8 mouse cellular contexts compared by ENCODE assay signal in the genomic region with DNA sequence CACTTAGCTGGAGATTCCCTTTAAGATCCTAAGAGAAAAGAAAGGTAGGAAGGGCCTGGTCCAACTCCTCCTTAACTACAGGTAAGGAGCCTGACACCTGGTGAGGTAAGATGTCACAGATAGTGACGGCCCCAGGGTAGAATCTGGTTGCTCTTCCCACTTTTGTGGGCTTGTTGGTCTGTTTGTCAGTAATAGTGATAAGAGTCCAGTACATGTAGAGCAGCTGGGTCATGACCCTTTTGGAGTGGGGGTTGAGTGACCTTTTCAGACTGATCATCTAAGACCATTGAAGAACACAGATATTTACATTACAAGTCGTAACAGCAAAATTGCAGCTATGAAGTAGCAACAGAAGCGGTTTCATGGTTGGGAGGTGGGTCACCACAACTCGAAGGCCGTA. TPM values are rescaled to one million over a fixed set of nuclear protein-coding genes. Genes with fewer than 3 reads are reported as not detected.
DNase-seq lines count a peak whose midpoint lies in the region; ATAC-seq lines count a peak whose summit lies in the region.

No protein-coding gene starts in this region.

- DNase-seq in heart, postnatal 14 days: no peak
- DNase-seq in embryonic facial prominence, embryonic 10.5 days (ENCODE audit: low spot score): no peak
- no peak for DNase-seq in midbrain, embryonic 14.5 days
- no peak for DNase-seq in embryo, embryonic 10.5 days (ENCODE audit: low spot score)
- no peak for DNase-seq in adrenal gland, adult 18-20 months (ENCODE audit: low spot score in 2 of 2)
- no peak for DNase-seq in urinary bladder, adult 18-20 months (ENCODE audit: low spot score in 2 of 2)

- H3K27ac ChIP-seq in heart, embryonic 16.5 days (ENCODE audit: low read length): no peak overlapping the region
- no peak overlapping the region for H3K27ac ChIP-seq in embryonic facial prominence, embryonic 10.5 days (replicated peaks)
- H3K27ac ChIP-seq in hindbrain, embryonic 16.5 days (ENCODE audit: low read depth, low read length): no peak overlapping the region
- H3K27ac ChIP-seq in midbrain, embryonic 14.5 days (replicated peaks; ENCODE audit: low read depth, low read length): no peak overlapping the region

- intact Hi-C loops in heart, postnatal 14 days (cut with DNase I): no loop called here

- peaks cover 12% of the 10 kb centered on the region for H3K36me3 ChIP-seq in heart, embryonic 16.5 days (ENCODE audit: control insufficient read depth, insufficient read depth)
- peaks cover 39% of the 10 kb centered on the region for H3K36me3 ChIP-seq in embryonic facial prominence, embryonic 10.5 days (replicated peaks)
- peaks cover 13% of the 10 kb centered on the region for H3K36me3 ChIP-seq in hindbrain, embryonic 16.5 days (ENCODE audit: control insufficient read depth, insufficient read depth, low read length)
- peaks cover 31% of the 10 kb centered on the region for H3K36me3 ChIP-seq in midbrain, embryonic 14.5 days (ENCODE audit: control insufficient read depth, insufficient read depth, low read length)

- H3K4me2 ChIP-seq in heart, embryonic 16.5 days (ENCODE audit: low read depth, low read length): peak overlapping the region; percentile 89
- H3K4me2 ChIP-seq in hindbrain, embryonic 16.5 days (ENCODE audit: low read length): peak overlapping the region; percentile 78
- peak overlapping the region; percentile 86 for H3K4me2 ChIP-seq in midbrain, embryonic 14.5 days (ENCODE audit: low read length)

- H3K27me3 ChIP-seq in heart, embryonic 16.5 days (ENCODE audit: control insufficient read depth, insufficient read depth, low read length): no peaks in the 10 kb centered on the region
- no peaks in the 10 kb centered on the region for H3K27me3 ChIP-seq in embryonic facial prominence, embryonic 10.5 days (replicated peaks; ENCODE audit: low read depth, poor library complexity, severe bottlenecking)
- no peaks in the 10 kb centered on the region for H3K27me3 ChIP-seq in hindbrain, embryonic 16.5 days (replicated peaks; ENCODE audit: control insufficient read depth, insufficient read depth, low read length)
- H3K27me3 ChIP-seq in midbrain, embryonic 14.5 days (ENCODE audit: control insufficient read depth, insufficient read depth, low read length): no peaks in the 10 kb centered on the region

- no peak overlapping the region; the same call in 1 of the 2 replicates for H3K9ac ChIP-seq in heart, embryonic 16.5 days (ENCODE audit: low read length)
- H3K9ac ChIP-seq in hindbrain, embryonic 16.5 days (ENCODE audit: low read depth, low read length): no peak overlapping the region
- H3K9ac ChIP-seq in midbrain, embryonic 14.5 days (replicated peaks; ENCODE audit: low read length): 0 out of 2 replicates have a peak overlapping the region, but pooled peaks have one; percentile 83

- no peaks in the 10 kb centered on the region for H3K9me3 ChIP-seq in heart, embryonic 16.5 days (replicated peaks; ENCODE audit: control insufficient read depth, low read length)
- H3K9me3 ChIP-seq in embryonic facial prominence, embryonic 10.5 days: no peaks in the 10 kb centered on the region
- no peaks in the 10 kb centered on the region for H3K9me3 ChIP-seq in hindbrain, embryonic 16.5 days (ENCODE audit: control insufficient read depth, low read length)
- H3K9me3 ChIP-seq in midbrain, embryonic 14.5 days (ENCODE audit: control insufficient read depth, low read length): no peaks in the 10 kb centered on the region

- H3K4me3 ChIP-seq in heart, embryonic 16.5 days (ENCODE audit: low read length): peak overlapping the region; percentile 92
- H3K4me3 ChIP-seq in embryonic facial prominence, embryonic 10.5 days: peak overlapping the region; percentile 98
- peak overlapping the region; percentile 84 for H3K4me3 ChIP-seq in hindbrain, embryonic 16.5 days (ENCODE audit: low read length)
- H3K4me3 ChIP-seq in midbrain, embryonic 14.5 days (replicated peaks; ENCODE audit: low read depth, low read length): peak overlapping the region; percentile 85

- no peak for ATAC-seq in heart, embryonic 16.5 days (replicated peaks; ENCODE audit: extremely low read depth, insufficient read depth, low FRiP score)
- ATAC-seq in hindbrain, embryonic 16.5 days: no peak
- no peak for ATAC-seq in midbrain, embryonic 14.5 days (ENCODE audit: low FRiP score, low TSS enrichment)

- 79% methylated on average over 5 of the region's 5 CpGs for WGBS in heart, embryonic 16.5 days
- 87% methylated on average over 5 of the region's 5 CpGs for WGBS in embryonic facial prominence, embryonic 10.5 days
- 94% methylated on average over 5 of the region's 5 CpGs for WGBS in hindbrain, embryonic 16.5 days
- 97% methylated on average over 5 of the region's 5 CpGs for WGBS in midbrain, embryonic 14.5 days

- H3K4me1 ChIP-seq in heart, embryonic 16.5 days (ENCODE audit: control insufficient read depth, insufficient read depth, low read length): peaks cover 10% of the 10 kb centered on the region
- peaks cover 18% of the 10 kb centered on the region for H3K4me1 ChIP-seq in embryonic facial prominence, embryonic 10.5 days
- H3K4me1 ChIP-seq in hindbrain, embryonic 16.5 days (ENCODE audit: control insufficient read depth, insufficient read depth, low read depth, low read length): peaks cover 13% of the 10 kb centered on the region
- H3K4me1 ChIP-seq in midbrain, embryonic 14.5 days (ENCODE audit: control insufficient read depth, insufficient read depth, low read length): peaks cover 14% of the 10 kb centered on the region

RNA-seq across cellular contexts. Expression of gene Nfrkb, which starts 1.2 kb away (rescaled TPM):
- 13.4 and 13.9 TPM in 2 replicates for polyA plus RNA-seq in heart, embryonic 16.5 days (2015; fragmentation: Nextera tagmentation; extraction: Ambion mirVana)
- 10 to 100 TPM; 13.1 TPM for total RNA-seq in heart, postnatal 14 days (2021)
- 20.2 and 22.0 TPM in 2 replicates for polyA plus RNA-seq in embryonic facial prominence, embryonic 10.5 days (2016; fragmentation: Nextera tagmentation; extraction: Ambion mirVana)
- polyA plus RNA-seq in hindbrain, embryonic 16.5 days (2015; fragmentation: Nextera tagmentation; extraction: Ambion mirVana): 22.5 and 23.5 TPM in 2 replicates
- 35.5 and 41.8 TPM in 2 replicates for polyA plus RNA-seq in midbrain, embryonic 14.5 days (2014; fragmentation: Nextera tagmentation; extraction: Ambion mirVana)
- 10 to 100 TPM; 18.4 to 19.1 TPM for total RNA-seq in adrenal gland, adult 18-20 months (2021)
